Mouse (Mus musculus) thymus, postnatal 10 days (tissue): ENCODE results near the gene Rpain.

Experiments used
- DNase-seq, 2 experiments: peaks; one replicate each; pipeline ENCODE4 v3.0.0; 2021; ENCODE audit warnings: low spot score in 2 of 2

Gene Rpain

GRCm38 (mm10) chr11:71001167-71001566 lies 31.2 kb downstream of the Rpain start:
- no peak for DNase-seq

GRCm38 (mm10) chr11:71003611-71004315 lies 33.8 kb downstream of the Rpain start:
- DNase-seq: no peak

- peak; percentile 88 to 91 for DNase-seq
Observed at GRCm38 (mm10) chr11:71004316-71004773, 34.3 kb downstream of the Rpain start, which contains the start of gene Dhx33. Gene Dhx33 (minus strand): TSS chr11:71004437.

- DNase-seq: no peak
Observed at GRCm38 (mm10) chr11:71005046-71005445, 35.0 kb downstream of the Rpain start.

GRCm38 (mm10) chr11:71007026-71007425 lies 37.0 kb downstream of the Rpain start:
- DNase-seq: no peak

GRCm38 (mm10) chr11:71007831-71008230 lies 37.8 kb downstream of the Rpain start:
- DNase-seq: no peak

- no peak for DNase-seq
Observed at GRCm38 (mm10) chr11:71008321-71008720, 38.3 kb downstream of the Rpain start.

- no peak for DNase-seq
Observed at GRCm38 (mm10) chr11:71012743-71013142, 42.7 kb downstream of the Rpain start.

- no peak for DNase-seq
Observed at GRCm38 (mm10) chr11:71017051-71017450, 47.0 kb downstream of the Rpain start.

- no peak for DNase-seq
Observed at GRCm38 (mm10) chr11:71018416-71019200, 48.6 kb downstream of the Rpain start.

GRCm38 (mm10) chr11:71019201-71020068 lies 49.4 kb downstream of the Rpain start, which contains the start of the genes Mis12 and Derl2:
Gene Mis12 (plus strand): TSS chr11:71019611.
Gene Derl2 (minus strand): TSS chr11:71019841.
- DNase-seq: peak; percentile 95 to 99
